Comparison of ENCODE assay signal across 15 mouse cellular contexts in the genomic region with DNA sequence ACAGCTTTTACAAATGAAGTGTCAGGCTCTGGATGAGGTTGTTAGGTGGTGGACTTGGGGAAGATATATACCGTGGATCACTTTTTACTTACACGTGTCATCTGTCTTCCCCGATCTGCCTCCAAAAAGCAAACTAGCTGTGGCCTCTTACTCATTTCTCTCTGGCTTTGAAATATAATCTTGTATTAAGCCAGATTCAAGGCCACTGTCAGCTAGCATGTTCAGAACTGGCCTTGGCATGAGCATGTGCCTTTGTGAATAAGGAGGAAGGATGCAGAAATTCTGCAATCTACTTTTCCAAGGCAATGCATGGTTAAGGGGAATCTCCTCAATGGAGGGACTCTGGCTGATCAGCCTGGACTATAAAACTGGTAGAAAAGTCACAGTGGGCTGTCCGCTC.
A peak's percentile ranks its signal among the peaks of the same experiment; 100 is the strongest.
DNase-seq lines count a peak whose midpoint lies in the region.
"Had no signal": no experiment of that assay in that cellular context is flagged by ENCODE, and none has a peak within 500 bp of the region (broad histone marks: within the 10 kb centered on the region; RNA-seq: fewer than 3 reads in every experiment).

No protein-coding gene starts in this region.

- DNase-seq in adrenal gland, adult 2 months = peak; percentile 72
- DNase-seq in adrenal gland, adult 18-20 months (ENCODE audit: low spot score in 2 of 2) = no peak
- peak; percentile 57 for DNase-seq in adrenal gland, adult 8-10 months
- DNase-seq in adrenal gland, postnatal 10 days = peak; percentile 27
- DNase-seq in adrenal gland, postnatal 25 days = peak; percentile 8
- no peak for DNase-seq in lung, adult 18-20 months
- no peak for DNase-seq in left cerebral cortex, adult 18-20 months (ENCODE audit: low spot score in 2 of 2)
- DNase-seq in B cell, adult 2 months = no peak
- DNase-seq: cerebellum, adult 11 months; cerebellum, adult 18-20 months; cerebellum, adult 8-10 months; cerebellum, adult 9-11 months; cerebellum, postnatal 14 days; cerebellum, postnatal 36 days; forebrain, postnatal 0 days had no signal

Comparison
In these comparisons a context has a peak if more than half of its experiments do, and no peak if none do; other contexts are left out.
1. DNase-seq: peak in adrenal gland, adult 2 months (single experiment), adrenal gland, adult 8-10 months (single experiment), adrenal gland, postnatal 10 days (single experiment) and adrenal gland, postnatal 25 days (single experiment); none in adrenal gland, adult 18-20 months (0 of 2), lung, adult 18-20 months (0 of 2), left cerebral cortex, adult 18-20 months (0 of 2) and B cell, adult 2 months (0 of 2).